In the genomic region with DNA sequence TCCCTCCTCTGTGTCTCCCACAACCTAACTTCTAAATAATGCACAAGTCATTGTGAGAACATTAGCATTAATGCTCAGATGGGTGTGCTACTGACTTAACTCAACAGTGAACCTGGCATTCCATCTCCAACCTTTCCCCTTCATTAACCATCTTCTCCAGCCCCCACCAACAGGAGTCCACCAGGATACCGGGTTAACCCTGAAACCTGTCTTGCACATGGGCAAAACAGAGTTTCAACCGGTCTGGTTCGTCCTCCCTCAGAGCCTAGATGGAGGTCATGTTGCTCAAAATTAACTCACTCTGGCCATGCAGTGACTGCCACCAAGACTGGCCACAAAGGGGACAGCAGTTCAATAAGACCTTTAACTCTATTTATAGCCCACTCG, we compare ENCODE assay signal across 18 mouse cellular contexts.
DNase-seq lines count a peak whose midpoint lies in the region; ATAC-seq and TF ChIP-seq lines count a peak whose summit lies in the region.
"Had no signal": no experiment of that assay in that cellular context is flagged by ENCODE, and none has a peak within 500 bp of the region (broad histone marks: within the 10 kb centered on the region; RNA-seq: fewer than 3 reads in every experiment).

No protein-coding gene starts in this region.

- no peak overlapping the region for H3K4me3 ChIP-seq in heart, embryonic 11.5 days (ENCODE audit: low read depth, low read length)
- H3K4me3 ChIP-seq in limb, embryonic 12.5 days (replicated peaks), result no peak overlapping the region
- no peak overlapping the region for H3K4me3 ChIP-seq in limb, embryonic 10.5 days
- no peak overlapping the region for H3K4me3 ChIP-seq in kidney, postnatal 0 days (replicated peaks; ENCODE audit: low read depth, low read length)
- H3K4me3 ChIP-seq in limb, embryonic 14.5 days (replicated peaks; ENCODE audit: low read length), result no peak overlapping the region
- H3K4me3 ChIP-seq in embryonic facial prominence, embryonic 10.5 days, result no peak overlapping the region
- H3K4me3 ChIP-seq: forebrain, embryonic 12.5 days; gastrocnemius, adult 2 months; hindbrain, embryonic 15.5 days; intestine, embryonic 15.5 days; liver, embryonic 13.5 days; midbrain, embryonic 10.5 days; neural tube, embryonic 12.5 days had no signal

- DNase-seq in heart, postnatal 14 days, result no peak
- DNase-seq in limb, embryonic 10.5 days (ENCODE audit: low spot score), result no peak
- DNase-seq in kidney, postnatal 0 days (ENCODE audit: low spot score), result no peak
- no peak for DNase-seq in limb, embryonic 14.5 days (ENCODE audit: low spot score)
- no peak for DNase-seq in embryonic facial prominence, embryonic 10.5 days (ENCODE audit: low spot score)
- DNase-seq in adrenal gland, postnatal 36 days, result no peak
- DNase-seq: cerebellum, adult 18-20 months had no signal

- H3K9ac ChIP-seq in heart, embryonic 11.5 days (ENCODE audit: low read depth, low read length), result no peak overlapping the region
- H3K9ac ChIP-seq in limb, embryonic 12.5 days (replicated peaks), result no peak overlapping the region
- no peak overlapping the region for H3K9ac ChIP-seq in kidney, postnatal 0 days (ENCODE audit: low read depth, low read length)
- H3K9ac ChIP-seq in limb, embryonic 14.5 days (ENCODE audit: low read depth, low read length, severe bottlenecking), result no peak overlapping the region
- H3K9ac ChIP-seq: forebrain, embryonic 12.5 days; hindbrain, embryonic 15.5 days; intestine, embryonic 15.5 days; liver, embryonic 13.5 days; lung, embryonic 14.5 days; neural tube, embryonic 12.5 days had no signal

- H3K27me3 ChIP-seq in heart, embryonic 11.5 days (ENCODE audit: control insufficient read depth, insufficient read depth, low read length), result no peaks in the 10 kb centered on the region
- no peaks in the 10 kb centered on the region for H3K27me3 ChIP-seq in limb, embryonic 12.5 days
- no peaks in the 10 kb centered on the region for H3K27me3 ChIP-seq in limb, embryonic 10.5 days (ENCODE audit: low read depth, poor library complexity, severe bottlenecking)
- H3K27me3 ChIP-seq in kidney, postnatal 0 days (ENCODE audit: insufficient read depth, low read length), result no peaks in the 10 kb centered on the region
- no peaks in the 10 kb centered on the region for H3K27me3 ChIP-seq in limb, embryonic 14.5 days (ENCODE audit: control insufficient read depth, insufficient read depth, low read length)
- no peaks in the 10 kb centered on the region for H3K27me3 ChIP-seq in embryonic facial prominence, embryonic 10.5 days (replicated peaks; ENCODE audit: low read depth, poor library complexity, severe bottlenecking)
- H3K27me3 ChIP-seq: forebrain, embryonic 12.5 days; hindbrain, embryonic 15.5 days; intestine, embryonic 15.5 days; liver, embryonic 13.5 days; neural tube, embryonic 12.5 days had no signal

- no peak for ATAC-seq in heart, embryonic 11.5 days (replicated peaks; ENCODE audit: insufficient number of reproducible peaks, low FRiP score, low TSS enrichment)
- no peak for ATAC-seq in limb, embryonic 12.5 days (ENCODE audit: insufficient number of reproducible peaks, insufficient read depth, low FRiP score, low TSS enrichment, low read depth)
- ATAC-seq in kidney, postnatal 0 days (replicated peaks; ENCODE audit: low FRiP score, low read depth), result peak; percentile 66
- no peak for ATAC-seq in limb, embryonic 14.5 days (ENCODE audit: low FRiP score, low read depth)
- ATAC-seq: intestine, embryonic 15.5 days had no signal

- H3K27ac ChIP-seq in heart, embryonic 11.5 days (ENCODE audit: low read depth, low read length), result peak overlapping the region; percentile 51; the same call in 1 of the 2 replicates
- 0 out of 2 replicates have a peak overlapping the region, but pooled peaks have one; percentile 35 for H3K27ac ChIP-seq in limb, embryonic 12.5 days
- no peak overlapping the region for H3K27ac ChIP-seq in limb, embryonic 10.5 days
- peak overlapping the region; percentile 90 for H3K27ac ChIP-seq in kidney, postnatal 0 days
- peak overlapping the region; percentile 46; the same call in 1 of the 2 replicates for H3K27ac ChIP-seq in limb, embryonic 14.5 days (replicated peaks; ENCODE audit: low read depth, low read length)
- H3K27ac ChIP-seq in embryonic facial prominence, embryonic 10.5 days (replicated peaks), result no peak overlapping the region
- H3K27ac ChIP-seq: forebrain, embryonic 12.5 days; gastrocnemius, adult 2 months; hindbrain, embryonic 15.5 days; intestine, embryonic 15.5 days; liver, embryonic 13.5 days; midbrain, embryonic 10.5 days; neural tube, embryonic 12.5 days had no signal

- H3K4me2 ChIP-seq in heart, embryonic 11.5 days, result no peak overlapping the region
- no peak overlapping the region for H3K4me2 ChIP-seq in limb, embryonic 12.5 days
- H3K4me2 ChIP-seq in kidney, postnatal 0 days (ENCODE audit: low read length), result no peak overlapping the region
- no peak overlapping the region for H3K4me2 ChIP-seq in limb, embryonic 14.5 days (replicated peaks; ENCODE audit: low read depth, low read length, severe bottlenecking)
- H3K4me2 ChIP-seq: forebrain, embryonic 12.5 days; hindbrain, embryonic 15.5 days; intestine, embryonic 15.5 days; liver, embryonic 13.5 days; lung, embryonic 14.5 days; neural tube, embryonic 12.5 days had no signal

- H3K36me3 ChIP-seq in heart, embryonic 11.5 days (ENCODE audit: control insufficient read depth, insufficient read depth, low read length), result no peaks in the 10 kb centered on the region
- H3K36me3 ChIP-seq in limb, embryonic 12.5 days, result no peaks in the 10 kb centered on the region
- H3K36me3 ChIP-seq in limb, embryonic 10.5 days, result no peaks in the 10 kb centered on the region
- no peaks in the 10 kb centered on the region for H3K36me3 ChIP-seq in kidney, postnatal 0 days (ENCODE audit: insufficient read depth, low read length)
- no peaks in the 10 kb centered on the region for H3K36me3 ChIP-seq in limb, embryonic 14.5 days (ENCODE audit: control insufficient read depth, insufficient read depth, low read length)
- no peaks in the 10 kb centered on the region for H3K36me3 ChIP-seq in embryonic facial prominence, embryonic 10.5 days (replicated peaks)
- H3K36me3 ChIP-seq: forebrain, embryonic 12.5 days; G1E; hindbrain, embryonic 15.5 days; intestine, embryonic 15.5 days; liver, embryonic 13.5 days; midbrain, embryonic 10.5 days; neural tube, embryonic 12.5 days had no signal

- TF ChIP-seq CTCF in kidney, postnatal 0 days (IDR thresholded peaks at IDR 0.05; ENCODE audit: low read depth), result no peak

- no peaks in the 10 kb centered on the region for H3K9me3 ChIP-seq in heart, embryonic 11.5 days (replicated peaks; ENCODE audit: control insufficient read depth, low read length)
- no peaks in the 10 kb centered on the region for H3K9me3 ChIP-seq in limb, embryonic 12.5 days
- no peaks in the 10 kb centered on the region for H3K9me3 ChIP-seq in limb, embryonic 10.5 days (replicated peaks)
- no peaks in the 10 kb centered on the region for H3K9me3 ChIP-seq in kidney, postnatal 0 days (replicated peaks; ENCODE audit: low read length)
- H3K9me3 ChIP-seq in limb, embryonic 14.5 days (ENCODE audit: control insufficient read depth, low read length), result no peaks in the 10 kb centered on the region
- H3K9me3 ChIP-seq in embryonic facial prominence, embryonic 10.5 days, result no peaks in the 10 kb centered on the region
- H3K9me3 ChIP-seq: forebrain, embryonic 12.5 days; hindbrain, embryonic 15.5 days; intestine, embryonic 15.5 days; liver, embryonic 13.5 days; midbrain, embryonic 10.5 days; neural tube, embryonic 12.5 days had no signal

- WGBS in heart, embryonic 11.5 days (ENCODE audit: insufficient replicate concordance), result 69% methylated on average over 4 of the region's 4 CpGs
- 52% methylated on average over 4 of the region's 4 CpGs for WGBS in limb, embryonic 12.5 days
- 75% methylated on average over 4 of the region's 4 CpGs for WGBS in limb, embryonic 10.5 days
- WGBS in kidney, postnatal 0 days, result 31% methylated on average over 4 of the region's 4 CpGs
- 42% methylated on average over 4 of the region's 4 CpGs for WGBS in limb, embryonic 14.5 days
- 90% methylated on average over 4 of the region's 4 CpGs for WGBS in embryonic facial prominence, embryonic 10.5 days

- H3K4me1 ChIP-seq in heart, embryonic 11.5 days (ENCODE audit: control insufficient read depth, insufficient read depth, low read length), result peaks cover 9% of the 10 kb centered on the region
- H3K4me1 ChIP-seq in limb, embryonic 12.5 days (replicated peaks), result peaks cover 31% of the 10 kb centered on the region
- peaks cover 26% of the 10 kb centered on the region for H3K4me1 ChIP-seq in limb, embryonic 10.5 days
- H3K4me1 ChIP-seq in kidney, postnatal 0 days (replicated peaks; ENCODE audit: insufficient read depth, low read length), result peaks cover 20% of the 10 kb centered on the region
- H3K4me1 ChIP-seq in limb, embryonic 14.5 days (ENCODE audit: control insufficient read depth, insufficient read depth, low read length), result peaks cover 27% of the 10 kb centered on the region
- H3K4me1 ChIP-seq in embryonic facial prominence, embryonic 10.5 days, result peaks cover 5% of the 10 kb centered on the region
- H3K4me1 ChIP-seq: liver, embryonic 13.5 days had no signal

- intact Hi-C loops in heart, postnatal 14 days (cut with DNase I), result loop anchor here (5.0 kb wide), 2 partner anchors 60 to 105 kb away; no protein-coding TSS in a partner anchor

- TF ChIP-seq POLR2A in limb, embryonic 14.5 days (IDR thresholded peaks at IDR 0.05; ENCODE audit: borderline replicate concordance, extremely low read depth, insufficient read depth, insufficient read length), result no peak

Comparison
In these comparisons a context has a peak if more than half of its experiments do, and no peak if none do; other contexts are left out.
1. H3K27ac ChIP-seq: peak in heart, embryonic 11.5 days (single experiment), limb, embryonic 12.5 days (single experiment), kidney, postnatal 0 days (single experiment) and limb, embryonic 14.5 days (single experiment); none in limb, embryonic 10.5 days (single experiment) and embryonic facial prominence, embryonic 10.5 days (single experiment).